Mouse (Mus musculus): ENCODE results near the gene Saal1. TPM values are rescaled to one million over a fixed set of nuclear protein-coding genes. Genes with fewer than 3 reads are reported as not detected.

Saal1 gene
- polyA plus RNA-seq, 1 experiment = 11.2 TPM

- Histone ChIP-seq H3ac (ENCODE audit: control insufficient read depth, insufficient read length) (no peak overlapping the region), H3K4me3 (no peak overlapping the region), H3K79me2 (ENCODE audit: control insufficient read depth, insufficient read depth) (no peaks in the 10 kb centered on the region), H3K4me2 (ENCODE audit: low read depth) (no peak overlapping the region), H3K36me3 (ENCODE audit: control insufficient read depth, insufficient read depth) (no peaks in the 10 kb centered on the region), H3K27me3 (ENCODE audit: control insufficient read depth, insufficient read depth, insufficient read length) (no peaks in the 10 kb centered on the region)
- TF ChIP-seq POLR2A (IDR thresholded peaks at IDR 0.05; ENCODE audit: insufficient read length, low read depth) (no peak), USF1 (IDR thresholded peaks at IDR 0.05; ENCODE audit: low read depth) (peak; percentile 40), MYOD1 (IDR thresholded peaks at IDR 0.05; ENCODE audit: control insufficient read depth in 1 of 3, insufficient read length in 2 of 3, low read depth in 2 of 3) (no peak)
These were observed 10.0 kb upstream of the Saal1 start for GRCm38 (mm10) chr7:46720460-46720859.

- H3K4me2 ChIP-seq (ENCODE audit: low read depth) = no peak overlapping the region
- no peak overlapping the region for H3ac ChIP-seq (ENCODE audit: control insufficient read depth, insufficient read length)
- H3K27me3 ChIP-seq (ENCODE audit: control insufficient read depth, insufficient read depth, insufficient read length) = no peaks in the 10 kb centered on the region
- no peaks in the 10 kb centered on the region for H3K36me3 ChIP-seq (ENCODE audit: control insufficient read depth, insufficient read depth)
- H3K4me3 ChIP-seq = no peak overlapping the region
- no peaks in the 10 kb centered on the region for H3K79me2 ChIP-seq (ENCODE audit: control insufficient read depth, insufficient read depth)
- no peak for TF ChIP-seq TCF3 (IDR thresholded peaks at IDR 0.05; ENCODE audit: insufficient read length, low read depth)
- no peak for TF ChIP-seq USF1 (IDR thresholded peaks at IDR 0.05; ENCODE audit: low read depth)
- no peak for TF ChIP-seq MYOG (IDR thresholded peaks at IDR 0.05; ENCODE audit: control insufficient read depth in 1 of 3, insufficient read depth in 1 of 3, insufficient read length in 2 of 3, low read depth in 2 of 3)
- TF ChIP-seq POLR2AphosphoS2 (IDR thresholded peaks at IDR 0.05; ENCODE audit: insufficient read length, low read depth) = no peak
- TF ChIP-seq SRF (IDR thresholded peaks at IDR 0.05; ENCODE audit: control insufficient read depth, insufficient read length, low read depth) = no peak
- TF ChIP-seq POLR2A (IDR thresholded peaks at IDR 0.05; ENCODE audit: insufficient read length, low read depth) = no peak
- TF ChIP-seq E2F4 (IDR thresholded peaks at IDR 0.05; ENCODE audit: insufficient read depth) = no peak
- no peak for TF ChIP-seq MYOD1 (IDR thresholded peaks at IDR 0.05; ENCODE audit: control insufficient read depth in 1 of 3, insufficient read length in 2 of 3, low read depth in 2 of 3)
- no peak for TF ChIP-seq MAX (IDR thresholded peaks at IDR 0.05; ENCODE audit: low read depth)
- no peak for TF ChIP-seq TCF12 (IDR thresholded peaks at IDR 0.05; ENCODE audit: insufficient read depth, poor library complexity, severe bottlenecking)
- no peak for TF ChIP-seq CEBPB (IDR thresholded peaks at IDR 0.05; ENCODE audit: insufficient read depth, poor library complexity, severe bottlenecking)
- TF ChIP-seq REST (IDR thresholded peaks at IDR 0.05; ENCODE audit: insufficient read depth, insufficient read length) = no peak
These were observed 9.0 kb upstream of the Saal1 start for GRCm38 (mm10) chr7:46719526-46719925.

- Histone ChIP-seq H3K27me3 (ENCODE audit: control insufficient read depth, insufficient read depth, insufficient read length) (no peaks in the 10 kb centered on the region), H3K4me2 (ENCODE audit: low read depth) (no peak overlapping the region), H3ac (ENCODE audit: control insufficient read depth, insufficient read length) (no peak overlapping the region), H3K79me2 (ENCODE audit: control insufficient read depth, insufficient read depth) (no peaks in the 10 kb centered on the region), H3K4me3 (no peak overlapping the region), H3K36me3 (ENCODE audit: control insufficient read depth, insufficient read depth) (no peaks in the 10 kb centered on the region)
- no peak for TF ChIP-seq TCF3 (IDR thresholded peaks at IDR 0.05; ENCODE audit: insufficient read length, low read depth)
- TF ChIP-seq POLR2AphosphoS2 (IDR thresholded peaks at IDR 0.05; ENCODE audit: insufficient read length, low read depth) = no peak
- TF ChIP-seq REST (IDR thresholded peaks at IDR 0.05; ENCODE audit: insufficient read depth, insufficient read length) = no peak
These were observed 8.3 kb upstream of the Saal1 start for GRCm38 (mm10) chr7:46718591-46719270.

- H3K4me3 ChIP-seq = no peak overlapping the region
- no peak overlapping the region for H3K4me2 ChIP-seq (ENCODE audit: low read depth)
- no peaks in the 10 kb centered on the region for H3K79me2 ChIP-seq (ENCODE audit: control insufficient read depth, insufficient read depth)
- no peak overlapping the region for H3ac ChIP-seq (ENCODE audit: control insufficient read depth, insufficient read length)
- H3K36me3 ChIP-seq (ENCODE audit: control insufficient read depth, insufficient read depth) = no peaks in the 10 kb centered on the region
- no peaks in the 10 kb centered on the region for H3K27me3 ChIP-seq (ENCODE audit: control insufficient read depth, insufficient read depth, insufficient read length)
- no peak for TF ChIP-seq MAX (IDR thresholded peaks at IDR 0.05; ENCODE audit: low read depth)
- TF ChIP-seq MYOD1 (IDR thresholded peaks at IDR 0.05; ENCODE audit: control insufficient read depth in 1 of 3, insufficient read length in 2 of 3, low read depth in 2 of 3) = no peak
These were observed 6.4 kb upstream of the Saal1 start for GRCm38 (mm10) chr7:46716897-46717296.

GRCm38 (mm10) chr7:46715600-46715999 is 5.1 kb upstream of the Saal1 start, which contains the start of gene Saa3:
Saa3 (minus strand) TSS chr7:46715700.
- no peak within 1 kb of the TSS for H3K4me2 ChIP-seq (ENCODE audit: low read depth)
- H3K4me3 ChIP-seq = no peak within 1 kb of the TSS
- TF ChIP-seq POLR2A (IDR thresholded peaks at IDR 0.05; ENCODE audit: insufficient read length, low read depth) (no peak), MYOD1 (IDR thresholded peaks at IDR 0.05; ENCODE audit: control insufficient read depth in 1 of 3, insufficient read length in 2 of 3, low read depth in 2 of 3) (no peak), USF1 (IDR thresholded peaks at IDR 0.05; ENCODE audit: low read depth) (no peak), MYOG (IDR thresholded peaks at IDR 0.05; ENCODE audit: control insufficient read depth in 1 of 3, insufficient read depth in 1 of 3, insufficient read length in 2 of 3, low read depth in 2 of 3) (no peak), POLR2AphosphoS2 (IDR thresholded peaks at IDR 0.05; ENCODE audit: insufficient read length, low read depth) (no peak), TCF3 (IDR thresholded peaks at IDR 0.05; ENCODE audit: insufficient read length, low read depth) (no peak), REST (IDR thresholded peaks at IDR 0.05; ENCODE audit: insufficient read depth, insufficient read length) (no peak), CEBPB (IDR thresholded peaks at IDR 0.05; ENCODE audit: insufficient read depth, poor library complexity, severe bottlenecking) (no peak), MAX (IDR thresholded peaks at IDR 0.05; ENCODE audit: low read depth) (no peak)
- H3ac ChIP-seq (ENCODE audit: control insufficient read depth, insufficient read length) = no peak within 1 kb of the TSS
- no peaks in the 10 kb centered on the region for H3K27me3 ChIP-seq (ENCODE audit: control insufficient read depth, insufficient read depth, insufficient read length)
- no peaks in the 10 kb centered on the region for H3K36me3 ChIP-seq (ENCODE audit: control insufficient read depth, insufficient read depth)
- no peaks in the 10 kb centered on the region for H3K79me2 ChIP-seq (ENCODE audit: control insufficient read depth, insufficient read depth)
